Mouse (Mus musculus): Measurements from ENCODE around the gene Slc48a1.

GRCm38 (mm10) chr15:97761438-97761837 is 16.9 kb upstream of the Slc48a1 start:
- TF ChIP-seq CTCF (conservative IDR thresholded peaks at IDR 0.05; ENCODE audit: low read length) (no peak), POU5F1 (IDR thresholded peaks at IDR 0.05; ENCODE audit: borderline replicate concordance, low read length) (no peak), NANOG (IDR thresholded peaks at IDR 0.05; ENCODE audit: borderline replicate concordance, low read length) (no peak)
